Mouse (Mus musculus) heart, embryonic 11.5 days (tissue): ENCODE results near the gene Rbm4. TPM values are rescaled to one million over a fixed set of nuclear protein-coding genes. Genes with fewer than 3 reads are reported as not detected.

Experiments used
- ATAC-seq: fragments of 200-750 bp; cut with Nextera tagmentation; replicated peaks from 2 replicates; pipeline ENCODE4 v1.8.0; 2017; ENCODE audit warnings: moderate library complexity; ENCODE audit not compliant: insufficient number of reproducible peaks, low FRiP score, low TSS enrichment
- H3K27ac ChIP-seq: fragments of 300-500 bp; sonication (generic); 2 replicates; pipeline ENCODE4 v1.5.1; 2014; ENCODE audit warnings: mild to moderate bottlenecking, low read depth, low read length
- H3K27me3 ChIP-seq: fragments of 300-500 bp; sonication (generic); 2 replicates; pipeline ENCODE4 v1.6.1; 2014; ENCODE audit warnings: mild to moderate bottlenecking, low read length, mixed read lengths; ENCODE audit not compliant: control insufficient read depth, insufficient read depth
- H3K36me3 ChIP-seq: fragments of 300-500 bp; sonication (generic); 2 replicates; pipeline ENCODE4 v1.6.1; 2014; ENCODE audit warnings: mild to moderate bottlenecking, low read length, moderate library complexity, mixed read lengths; ENCODE audit not compliant: control insufficient read depth, insufficient read depth
- H3K4me1 ChIP-seq: fragments of 300-500 bp; sonication (generic); 2 replicates; pipeline ENCODE4 v1.6.1; 2014; ENCODE audit warnings: low read length; ENCODE audit not compliant: control insufficient read depth, insufficient read depth
- H3K4me2 ChIP-seq: fragments of 300-500 bp; sonication (generic); 2 replicates; pipeline ENCODE4 v1.6.1; 2014; ENCODE audit warnings: mild to moderate bottlenecking, moderate library complexity
- H3K4me3 ChIP-seq: fragments of 300-500 bp; sonication (generic); 2 replicates; pipeline ENCODE4 v1.5.1; 2014; ENCODE audit warnings: low read depth, low read length
- H3K9ac ChIP-seq: fragments of 300-500 bp; sonication (generic); 2 replicates; pipeline ENCODE4 v1.6.1; 2014; ENCODE audit warnings: mild to moderate bottlenecking, low read depth, low read length, moderate library complexity
- H3K9me3 ChIP-seq: fragments of 300-500 bp; sonication (generic); replicated peaks from 2 replicates; pipeline ENCODE4 v1.6.1; 2016; ENCODE audit warnings: low read length; ENCODE audit not compliant: control insufficient read depth
- WGBS: fragments of 180-500 bp; shearing (Covaris S2); extraction: QIAGEN DNeasy Blood & Tissue Kit; methylation state at CpG from one replicate; pipeline ENCODE4 v1.1.7; 2014; ENCODE audit not compliant: insufficient replicate concordance; 5-methylcytosine and 5-hydroxymethylcytosine counted together
- polyA plus RNA-seq: library from polyadenylated mRNA; unstranded; fragments of >200 nt; fragmentation: Nextera tagmentation; extraction: Ambion mirVana; gene quantifications from 2 replicates; pipeline ENCODE4 v1.2.1, GENCODE M21; 2014

Rbm4 gene
- polyA plus RNA-seq, 1 experiment from 2014 or later, result 54.0 TPM

GRCm38 (mm10) chr19:4742229-4742628, 51.5 kb downstream of the Rbm4 start:
- no peak for ATAC-seq
- Histone ChIP-seq H3K4me1 (peaks cover 4% of the 10 kb centered on the region), H3K36me3 (no peaks in the 10 kb centered on the region), H3K4me2 (no peak overlapping the region), H3K9me3 (no peaks in the 10 kb centered on the region), H3K4me3 (no peak overlapping the region), H3K27ac (no peak overlapping the region), H3K27me3 (no peaks in the 10 kb centered on the region), H3K9ac (no peak overlapping the region)
- 85% methylated on average over 6 of the region's 6 CpGs for WGBS

DNA sequence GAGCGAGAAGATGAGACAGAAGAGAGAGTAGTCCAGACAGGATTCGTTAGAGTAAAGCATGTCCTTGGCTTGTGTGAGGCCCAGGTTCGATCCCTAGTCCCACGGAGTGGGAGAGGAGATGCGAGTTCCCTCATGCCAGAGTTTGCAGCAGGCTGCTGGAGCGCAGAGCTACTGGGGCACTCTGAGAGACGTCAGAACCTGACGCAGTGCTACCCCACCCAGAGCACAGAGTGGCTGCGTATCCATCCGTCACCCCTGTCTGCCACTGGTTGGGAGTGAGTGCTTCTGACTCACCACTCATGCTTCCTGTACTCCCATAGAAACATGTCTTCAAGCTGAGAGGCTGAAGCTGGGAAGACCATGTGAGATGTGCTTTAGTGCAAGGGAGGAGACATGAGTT, 52.2 kb downstream of the Rbm4 start:
- Histone ChIP-seq H3K9me3 (no peaks in the 10 kb centered on the region), H3K27ac (no peak overlapping the region), H3K9ac (no peak overlapping the region), H3K36me3 (no peaks in the 10 kb centered on the region), H3K4me1 (peaks cover 4% of the 10 kb centered on the region), H3K27me3 (no peaks in the 10 kb centered on the region), H3K4me3 (no peak overlapping the region), H3K4me2 (no peak overlapping the region)
- ATAC-seq, result no peak
- WGBS, result 71% methylated on average over 10 of the region's 10 CpGs

GRCm38 (mm10) chr19:4739762-4740161, 53.9 kb downstream of the Rbm4 start:
- Histone ChIP-seq H3K27me3 (no peaks in the 10 kb centered on the region), H3K9me3 (no peaks in the 10 kb centered on the region), H3K9ac (no peak overlapping the region), H3K27ac (no peak overlapping the region), H3K4me3 (no peak overlapping the region), H3K4me2 (no peak overlapping the region), H3K4me1 (no peaks in the 10 kb centered on the region), H3K36me3 (no peaks in the 10 kb centered on the region)
- 81% methylated on average over 5 of the region's 5 CpGs for WGBS
- no peak for ATAC-seq

DNA sequence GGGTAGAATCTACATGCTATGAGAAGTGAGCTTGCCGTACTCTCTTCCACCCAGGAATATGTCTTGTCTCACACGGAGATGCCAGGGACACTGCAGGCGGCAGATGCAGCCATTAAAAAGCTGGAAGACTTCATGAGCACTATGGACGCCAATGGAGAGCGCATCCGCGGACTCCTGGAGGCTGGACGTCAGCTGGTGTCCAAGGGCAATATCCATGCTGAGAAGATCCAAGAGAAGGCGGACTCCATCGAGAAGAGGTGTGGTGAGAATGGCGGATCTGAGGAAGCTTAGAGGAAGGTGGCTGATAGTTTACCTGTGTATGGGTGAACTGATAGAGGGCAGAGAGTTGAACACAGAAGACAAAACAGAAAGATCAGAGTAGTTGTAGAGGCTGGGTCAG, 54.6 kb downstream of the Rbm4 start:
- Histone ChIP-seq H3K9me3 (no peaks in the 10 kb centered on the region), H3K9ac (no peak overlapping the region), H3K4me1 (no peaks in the 10 kb centered on the region), H3K27me3 (no peaks in the 10 kb centered on the region), H3K4me2 (no peak overlapping the region), H3K36me3 (no peaks in the 10 kb centered on the region), H3K4me3 (no peak overlapping the region), H3K27ac (no peak overlapping the region)
- no peak for ATAC-seq
- WGBS, result 88% methylated on average over 11 of the region's 11 CpGs

- 73% methylated on average over 13 of the region's 13 CpGs for WGBS
These were observed 55.8 kb downstream of the Rbm4 start for GRCm38 (mm10) chr19:4737866-4738265.

More at GRCm38 (mm10) chr19:4737866-4738265, 55.8 kb downstream of the Rbm4 start:
- Histone ChIP-seq H3K27me3 (no peaks in the 10 kb centered on the region), H3K4me3 (no peak overlapping the region), H3K9ac (no peak overlapping the region), H3K4me1 (no peaks in the 10 kb centered on the region), H3K27ac (no peak overlapping the region), H3K9me3 (no peaks in the 10 kb centered on the region), H3K36me3 (no peaks in the 10 kb centered on the region), H3K4me2 (no peak overlapping the region)
- no peak for ATAC-seq

Other genes starting within 250 kb of the Rbm4 start
- 4.7 TPM in 2 replicates for gene Lrfn4, start 178.2 kb downstream of the Rbm4 start, polyA plus RNA-seq
- 39.0 and 39.9 TPM in 2 replicates for gene Rce1, start 168.3 kb downstream of the Rbm4 start, polyA plus RNA-seq
- gene Gm960, start 95.2 kb downstream of the Rbm4 start, polyA plus RNA-seq, result 1.2 TPM in 2 replicates
- 0.42 and 0.49 TPM in 2 replicates for gene Sptbn2, start 82.7 kb downstream of the Rbm4 start, polyA plus RNA-seq
- gene Rbm4b, start 37.4 kb downstream of the Rbm4 start, polyA plus RNA-seq, result 37.0 and 43.4 TPM in 2 replicates
- gene Gm21992, start 17.7 kb upstream of the Rbm4 start, polyA plus RNA-seq, result 19.8 and 24.0 TPM in 2 replicates
- 58.0 and 67.5 TPM in 2 replicates for gene Rbm14, start 17.7 kb upstream of the Rbm4 start, polyA plus RNA-seq
- gene Ccs, start 45.4 kb upstream of the Rbm4 start, polyA plus RNA-seq, result 37.5 and 38.8 TPM in 2 replicates
- gene Ccdc87, start 45.5 kb upstream of the Rbm4 start, polyA plus RNA-seq, result not detected in 2 replicates
- gene Ctsf, start 61.2 kb upstream of the Rbm4 start, polyA plus RNA-seq, result 23.3 and 30.2 TPM in 2 replicates
- gene Actn3, start 84.0 kb upstream of the Rbm4 start, polyA plus RNA-seq, result 4.5 and 5.2 TPM in 2 replicates
- gene Zdhhc24, start 84.8 kb upstream of the Rbm4 start, polyA plus RNA-seq, result 7.1 and 8.9 TPM in 2 replicates
- 1.9 and 2.9 TPM in 2 replicates for gene Bbs1, start 112.7 kb upstream of the Rbm4 start, polyA plus RNA-seq
- gene Dpp3, start 134.4 kb upstream of the Rbm4 start, polyA plus RNA-seq, result 87.8 and 110 TPM in 2 replicates
- 0.86 and 1.1 TPM in 2 replicates for gene Peli3, start 149.2 kb upstream of the Rbm4 start, polyA plus RNA-seq
- 117 and 129 TPM in 2 replicates for gene Mrpl11, start 168.2 kb upstream of the Rbm4 start, polyA plus RNA-seq
- 0.11 and 0.13 TPM in 2 replicates for gene Npas4, start 196.4 kb upstream of the Rbm4 start, polyA plus RNA-seq
- 8.2 and 10.3 TPM in 2 replicates for gene Slc29a2, start 230.0 kb upstream of the Rbm4 start, polyA plus RNA-seq
- gene B4gat1, start 244.9 kb upstream of the Rbm4 start, polyA plus RNA-seq, result 37.4 and 46.9 TPM in 2 replicates
- 0.93 and 2.0 TPM in 2 replicates for gene AC124502.3, start 245.0 kb upstream of the Rbm4 start, polyA plus RNA-seq
- 35.3 and 36.4 TPM in 2 replicates for gene Brms1, start 247.5 kb upstream of the Rbm4 start, polyA plus RNA-seq